Mouse (Mus musculus) megakaryocyte, embryonic 14.5 days (primary cell): ENCODE data around the gene Mrgprg.

Source experiments
- FLI1 ChIP-seq: IDR thresholded peaks from 2 replicates; pipeline ENCODE4 v1.6.1; 2012; ENCODE audit warnings: low read length, inconsistent platforms, mixed read lengths
- GATA1 ChIP-seq: IDR thresholded peaks from 3 replicates; pipeline ENCODE4 v1.6.1; 2012; ENCODE audit warnings: mixed read lengths, low read length, inconsistent platforms, borderline replicate concordance

- TF ChIP-seq FLI1 (no peak), GATA1 (no peak)
Measured at GRCm38 (mm10) chr7:143769461-143769860, 2.7 kb upstream of the Mrgprg start.
